Mouse (Mus musculus) naive thymus-derived CD4-positive, alpha-beta T cell, adult 2 months (primary cell): Measurements from ENCODE around the gene Egflam.

Experiments used
- DNase-seq: peaks from one replicate; pipeline ENCODE4 v3.0.0-alpha.2; 2011; ENCODE audit warnings: low read depth

The Egflam gene

DNA sequence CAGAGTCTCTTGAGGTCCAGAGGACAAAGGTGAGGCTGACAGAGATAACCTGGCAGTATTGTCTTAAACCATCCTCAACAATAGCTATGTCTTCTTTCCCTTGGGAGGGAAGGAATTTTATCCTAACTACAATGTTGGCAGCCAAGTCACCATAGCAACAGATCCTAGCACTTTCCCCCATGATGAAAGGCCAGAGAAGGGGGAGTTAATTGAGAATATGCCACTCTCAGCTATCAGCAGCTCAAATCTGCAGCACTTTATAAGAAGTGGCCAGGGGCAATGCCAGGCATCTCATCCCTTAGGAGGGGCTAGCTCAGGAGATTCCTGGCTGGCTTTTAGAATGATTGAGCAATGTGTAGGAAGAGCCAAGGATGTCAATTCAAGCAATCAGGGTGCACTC, 105.3 kb downstream of the Egflam start:
- DNase-seq: no peak

DNA sequence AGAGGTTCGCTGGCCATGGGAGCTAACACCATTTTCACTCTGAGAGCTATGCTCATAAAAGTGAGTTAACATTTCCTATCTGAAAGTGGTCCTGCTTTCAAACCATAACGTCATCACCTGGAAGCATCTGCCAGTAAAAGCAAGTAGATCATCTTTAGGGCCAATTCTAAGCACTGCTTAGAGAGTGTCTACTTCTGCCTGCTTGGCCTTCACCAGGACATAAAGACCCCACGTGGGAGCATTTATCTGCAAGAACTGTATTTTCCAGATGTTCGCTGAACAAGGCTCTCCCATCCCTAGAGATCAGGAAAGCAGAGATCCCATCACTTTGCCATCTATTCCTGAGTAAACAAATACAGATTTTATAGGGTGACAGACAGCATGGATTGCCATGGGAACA, 108.2 kb downstream of the Egflam start:
- no peak for DNase-seq

DNA sequence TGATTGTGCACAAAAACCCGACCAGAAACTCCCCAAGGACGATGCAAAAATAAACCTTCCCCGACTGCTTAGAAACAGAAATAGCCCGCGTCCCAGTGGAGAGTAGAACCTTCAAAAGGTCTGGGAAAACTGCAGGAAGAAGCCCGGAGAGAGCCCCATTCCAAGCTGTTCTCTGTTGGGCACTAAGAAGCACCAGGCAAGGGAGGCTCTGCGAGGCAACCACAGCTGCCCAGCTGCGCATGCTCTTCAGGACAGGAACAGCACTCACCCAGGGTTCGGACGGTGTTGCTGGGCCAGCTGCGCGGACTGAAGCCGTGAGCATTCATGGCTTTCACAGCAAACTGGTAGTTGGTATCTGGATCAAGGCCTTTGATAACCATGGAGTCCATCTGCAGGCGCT, 108.7 kb downstream of the Egflam start:
- DNase-seq: no peak

DNA sequence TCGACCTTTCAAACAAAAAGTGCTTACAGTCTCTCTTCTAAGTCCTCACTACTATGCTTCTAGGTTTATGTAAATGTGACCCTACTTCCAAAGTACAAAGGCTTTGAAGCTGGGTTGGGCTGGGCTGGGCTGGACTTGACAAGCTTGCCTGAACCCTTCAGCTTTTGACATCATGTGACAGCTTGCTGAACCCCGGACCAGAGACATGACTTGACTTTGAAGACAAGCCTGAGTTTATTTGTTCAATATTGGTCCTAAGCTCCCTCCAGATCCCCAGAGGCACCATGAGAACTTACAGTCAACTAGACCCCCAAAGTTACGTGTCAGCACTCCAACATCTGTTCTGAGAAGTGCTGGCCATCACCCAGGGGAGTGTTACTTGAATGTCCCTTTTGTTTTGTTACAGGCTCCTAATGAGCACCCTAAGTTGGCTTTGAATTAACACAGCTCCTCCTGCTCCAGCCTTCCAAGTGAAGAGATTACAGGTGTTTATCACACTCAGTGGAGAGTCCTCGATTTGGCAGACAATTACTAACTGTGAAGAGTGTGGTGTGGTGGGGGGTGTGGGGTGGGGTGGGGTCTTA, 109.3 kb downstream of the Egflam start:
- DNase-seq: no peak

DNA sequence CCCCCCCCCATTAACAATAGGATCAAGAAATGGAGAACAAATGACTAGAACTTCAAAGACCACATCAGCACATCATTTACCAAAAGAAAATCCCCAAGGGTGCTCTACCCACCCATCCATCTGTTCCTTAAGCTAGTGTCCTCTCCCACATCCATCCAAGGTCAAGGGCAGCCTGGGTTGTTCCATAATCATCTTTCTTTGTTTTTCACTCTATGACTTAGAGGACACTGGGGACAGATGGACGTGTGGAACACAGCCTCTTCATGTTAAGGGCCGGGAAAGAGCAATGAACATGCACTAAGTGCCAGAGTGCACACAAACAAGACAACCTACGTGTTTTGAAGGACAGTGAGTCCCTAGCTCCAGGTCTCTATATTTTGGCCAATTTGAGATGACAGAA, 110.3 kb downstream of the Egflam start:
- DNase-seq: no peak

DNA sequence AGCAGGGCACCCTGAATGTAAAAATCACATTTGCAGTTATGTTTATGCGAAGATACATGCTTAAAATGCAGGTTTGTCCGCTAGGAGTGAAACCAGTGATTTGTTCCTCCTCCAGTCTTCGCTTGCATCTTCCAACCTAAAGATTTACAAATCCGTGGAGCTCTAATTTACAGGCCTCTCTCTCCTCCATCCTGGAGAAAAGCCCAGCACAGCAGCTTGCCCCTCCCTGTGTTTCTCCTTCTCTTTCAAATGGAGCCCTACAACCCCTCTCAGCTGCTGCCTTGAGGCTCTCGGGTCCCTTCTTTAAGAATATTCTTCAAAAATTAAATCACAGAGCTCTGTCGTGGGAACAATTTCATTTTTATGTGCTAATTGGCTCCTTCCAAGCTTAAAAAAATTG, 116.6 kb downstream of the Egflam start:
- no peak for DNase-seq

DNA sequence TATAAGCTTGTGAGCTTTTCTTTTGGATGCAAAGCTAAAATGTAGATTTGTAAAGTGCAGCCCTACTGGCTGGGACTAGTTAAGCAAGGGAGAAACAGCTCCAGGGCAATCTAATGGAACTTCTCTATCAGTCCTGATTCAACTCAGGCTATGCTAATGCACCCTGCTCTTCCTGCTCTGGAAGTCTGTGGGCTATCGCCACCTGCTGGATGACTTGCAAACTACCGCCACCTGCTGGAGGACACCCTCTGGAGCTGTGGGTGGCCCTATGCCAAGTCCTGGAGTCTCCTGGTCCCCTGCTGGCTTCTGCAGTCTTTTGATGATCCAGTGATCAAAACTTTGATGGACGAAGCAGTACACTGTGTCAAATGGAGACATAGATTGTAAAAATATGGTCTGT, 134.4 kb downstream of the Egflam start:
- peak; percentile 25 for DNase-seq

DNA sequence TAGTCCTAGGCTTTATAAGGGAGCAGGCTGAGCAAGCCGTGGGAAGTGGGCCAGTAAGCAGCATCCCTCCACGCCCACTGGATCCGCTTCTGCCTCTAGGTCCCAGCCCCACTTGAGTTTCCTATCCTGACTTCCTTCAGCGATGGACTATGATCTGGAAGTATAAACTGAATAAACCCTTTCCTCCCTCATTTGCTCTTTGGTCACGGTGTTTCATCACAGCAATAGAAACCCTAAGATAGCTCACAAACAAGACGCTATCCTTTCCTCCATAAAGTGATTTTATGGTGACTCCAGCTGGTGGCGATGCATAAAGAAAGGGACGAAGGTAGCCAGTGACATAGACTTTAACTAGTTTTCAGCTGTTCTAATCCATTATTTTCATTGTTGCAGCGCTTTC, 134.9 kb downstream of the Egflam start:
- DNase-seq: no peak

DNA sequence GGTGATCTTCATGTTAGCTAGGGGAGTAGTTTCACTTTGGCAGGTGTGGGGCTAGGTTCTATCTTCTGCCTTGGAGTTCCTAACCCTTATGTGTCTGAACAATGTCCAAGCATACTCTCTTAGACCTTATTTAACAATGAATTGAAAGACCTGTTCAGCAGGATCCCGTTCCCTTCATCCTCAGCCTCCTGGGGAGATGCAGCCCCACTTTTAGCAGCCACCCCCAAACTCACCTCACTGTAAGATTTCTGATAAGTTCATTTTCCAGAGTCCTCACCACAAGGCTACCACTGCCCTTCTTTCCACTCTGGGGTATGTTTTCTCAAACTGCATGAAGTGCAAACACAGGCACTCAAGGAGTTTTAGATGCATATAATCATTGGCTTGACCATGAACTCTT, 136.8 kb downstream of the Egflam start:
- DNase-seq: no peak

DNA sequence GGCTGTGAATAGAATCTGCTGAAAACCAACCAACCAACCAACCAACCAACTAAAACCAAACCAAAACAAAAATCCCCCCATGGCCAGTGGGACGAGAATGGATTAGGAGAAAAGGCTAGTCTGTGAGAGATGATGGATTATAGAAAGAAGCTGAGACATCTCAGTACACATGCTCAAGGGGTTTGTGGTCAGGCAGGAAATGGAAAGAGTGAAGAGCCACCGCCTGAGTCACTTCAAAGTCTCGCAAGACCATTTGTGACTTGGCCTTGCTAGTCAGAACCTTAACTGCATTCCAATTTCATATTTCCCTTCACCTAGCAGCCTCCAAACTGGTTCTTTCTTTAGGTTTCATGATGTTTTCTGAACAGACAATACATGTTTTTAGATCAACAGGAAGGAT, 141.6 kb downstream of the Egflam start:
- no peak for DNase-seq

DNA sequence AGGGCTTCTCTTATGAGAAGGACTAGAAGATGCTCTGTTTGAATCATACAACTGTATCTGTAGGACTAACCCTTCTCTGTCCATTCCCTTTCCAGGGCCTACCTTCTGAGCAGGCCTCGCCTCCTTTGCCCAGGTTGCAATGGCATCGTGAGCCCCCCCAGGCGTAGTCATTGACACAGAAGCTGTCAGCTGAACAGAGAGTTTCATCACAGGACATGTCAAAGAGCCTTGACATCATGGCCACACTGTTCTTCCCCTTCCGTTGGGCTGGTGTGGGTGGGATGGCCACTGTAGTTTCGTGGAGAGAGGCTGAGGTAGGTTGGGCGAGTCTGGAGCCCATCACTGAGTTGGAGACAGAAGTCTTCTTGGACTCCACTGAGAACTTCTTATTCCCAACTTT, 144.9 kb downstream of the Egflam start:
- no peak for DNase-seq

DNA sequence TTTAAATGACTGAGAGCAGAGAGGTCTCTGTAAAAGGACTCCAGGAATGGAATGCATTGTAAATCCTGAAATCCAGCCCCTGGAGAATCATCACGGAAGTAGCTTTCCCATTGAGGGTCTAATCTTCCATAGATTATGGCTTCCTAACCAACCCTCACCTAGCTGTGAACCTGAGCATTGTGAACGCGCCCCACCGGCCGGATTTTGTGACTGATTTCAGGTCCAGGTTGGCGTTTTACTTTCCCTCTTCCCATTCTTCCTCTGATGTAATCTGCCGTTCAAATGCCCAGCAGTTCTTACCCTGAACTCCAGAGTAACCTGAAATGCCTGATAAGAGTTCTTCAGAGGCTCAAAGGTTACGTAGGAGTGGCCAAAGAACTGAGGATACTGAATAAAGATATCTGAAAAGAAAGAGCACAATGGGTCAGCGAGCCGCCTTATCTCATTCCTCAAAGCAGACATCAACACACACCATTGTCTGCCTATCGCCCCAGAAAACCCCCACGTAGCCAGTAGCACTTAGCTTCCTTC, 146.0 kb downstream of the Egflam start:
- no peak for DNase-seq

DNA sequence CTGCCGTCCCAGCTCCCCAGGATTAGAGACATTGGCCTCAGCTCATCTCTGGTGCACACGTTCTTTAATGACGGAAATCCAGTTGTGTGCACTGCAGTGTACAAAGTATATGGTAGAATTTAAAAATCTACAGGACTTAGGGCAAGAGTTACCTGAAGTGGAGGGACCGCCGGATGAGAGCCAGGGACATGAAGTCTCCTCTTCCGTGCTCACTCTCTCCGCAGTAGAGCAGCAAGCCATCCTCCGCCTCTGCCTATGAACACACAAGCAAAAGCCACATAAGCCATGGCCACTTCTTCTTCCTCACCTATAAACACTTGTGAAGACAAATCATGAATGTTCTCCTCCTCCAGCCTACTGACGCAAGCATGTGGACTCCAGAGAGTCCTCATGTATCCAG, 147.2 kb downstream of the Egflam start:
- DNase-seq: no peak

DNA sequence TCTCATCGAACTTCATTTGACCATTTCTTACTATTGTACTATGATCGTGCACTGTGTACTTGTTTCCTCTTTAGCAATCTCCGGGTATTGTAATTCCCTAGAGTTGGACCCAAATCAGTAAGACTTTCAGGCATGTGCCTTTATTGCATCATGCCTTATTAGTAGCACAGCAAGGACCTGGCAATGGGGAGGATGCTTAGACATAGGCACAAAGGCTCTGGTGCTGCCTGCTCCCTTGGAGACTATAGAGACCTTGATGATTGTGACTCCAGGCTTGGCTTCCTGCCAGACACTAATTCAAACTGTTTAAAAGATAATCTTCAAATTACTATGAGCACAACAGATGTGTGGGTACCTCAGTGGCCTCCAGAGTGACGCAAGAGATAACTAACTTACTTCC, 149.0 kb downstream of the Egflam start:
- DNase-seq: no peak

DNA sequence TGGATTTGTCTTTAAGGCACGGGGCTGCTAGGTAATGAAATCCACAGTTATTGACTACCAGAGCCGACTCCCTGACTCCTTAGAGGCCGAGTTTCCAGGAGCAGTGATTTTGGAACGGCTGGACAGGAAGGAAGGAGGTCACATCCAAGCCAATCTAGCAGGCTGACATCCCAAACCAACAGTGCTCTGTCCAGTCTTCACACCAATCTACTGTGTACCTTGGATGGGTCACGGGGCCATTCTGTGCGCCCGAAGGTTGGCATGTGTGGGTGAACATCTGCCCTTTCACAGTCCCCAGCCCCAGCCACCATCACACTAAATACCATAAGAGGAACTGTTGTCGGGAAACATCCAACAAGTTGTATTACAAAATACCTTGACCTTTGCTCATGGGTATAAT, 150.9 kb downstream of the Egflam start:
- no peak for DNase-seq

DNA sequence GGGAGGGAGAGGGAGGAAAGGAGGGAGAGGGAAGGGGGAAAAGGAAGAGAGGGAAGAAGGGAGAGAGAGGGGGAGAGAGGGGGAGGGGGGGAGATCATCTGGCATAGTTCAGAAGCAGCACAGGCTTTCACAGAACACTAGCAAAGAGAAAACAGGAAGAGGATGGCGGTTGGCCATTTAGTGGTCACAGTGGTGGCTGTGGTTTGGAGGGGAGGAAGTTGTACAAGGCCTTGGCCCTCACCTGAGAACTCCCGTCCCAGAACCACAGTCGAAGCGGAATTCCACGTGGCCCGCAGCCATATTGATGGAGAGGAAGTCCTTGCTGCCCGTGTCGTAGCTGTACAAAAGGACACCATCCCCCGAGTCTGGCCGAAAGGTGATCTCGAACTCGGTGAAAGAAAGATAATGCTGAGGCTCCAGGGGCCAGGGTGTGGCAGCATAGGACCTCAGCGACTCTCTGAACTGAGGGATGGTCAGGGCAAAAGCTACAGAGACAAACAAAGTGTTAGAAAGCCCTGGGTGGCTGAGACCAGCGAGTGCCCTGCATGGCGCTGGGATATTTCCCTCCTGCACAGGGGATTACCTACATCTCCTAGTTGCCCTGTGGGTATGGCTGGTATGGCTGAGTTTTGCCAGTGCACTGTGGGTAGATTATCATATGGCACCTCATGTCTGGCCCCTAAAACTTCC, 155.9 kb downstream of the Egflam start:
- DNase-seq: no peak

DNA sequence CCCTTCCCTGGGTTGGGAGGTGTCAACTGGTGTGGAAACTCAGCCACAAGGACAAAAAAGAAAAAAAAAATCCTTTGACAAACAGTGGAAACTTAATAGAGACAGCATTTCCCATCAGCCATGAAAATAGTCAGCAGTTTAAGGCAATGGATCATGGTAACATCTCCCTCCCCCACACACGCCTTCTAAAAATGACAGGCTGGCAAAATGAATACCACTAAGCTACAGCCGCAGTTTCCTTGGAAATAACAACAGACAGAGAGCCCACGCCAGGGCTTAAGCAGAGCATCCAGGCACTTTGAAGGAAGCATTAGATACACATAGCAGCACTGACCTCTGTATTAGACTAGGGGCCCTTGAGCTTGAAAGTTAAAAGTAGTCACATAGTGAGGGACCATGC, 157.2 kb downstream of the Egflam start:
- no peak for DNase-seq

DNA sequence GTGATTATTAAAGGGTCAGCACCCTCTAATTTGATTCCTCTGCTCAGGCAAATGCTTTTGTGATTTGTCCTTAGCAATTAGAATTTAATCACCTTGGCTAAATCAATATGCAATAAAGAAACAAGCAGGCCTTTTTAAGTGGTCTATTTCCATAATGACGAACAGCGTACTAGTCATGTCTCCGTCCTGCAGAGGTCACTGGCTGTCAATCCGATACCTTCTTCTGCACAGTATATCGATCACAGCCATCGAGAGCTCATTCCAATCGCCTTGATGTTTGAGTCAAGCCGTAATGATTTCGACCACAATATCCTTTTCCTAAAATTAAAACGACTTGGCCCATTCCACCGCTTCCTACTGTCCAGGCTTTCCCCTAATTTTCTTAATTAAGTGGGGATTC, 158.3 kb downstream of the Egflam start:
- DNase-seq: no peak

DNA sequence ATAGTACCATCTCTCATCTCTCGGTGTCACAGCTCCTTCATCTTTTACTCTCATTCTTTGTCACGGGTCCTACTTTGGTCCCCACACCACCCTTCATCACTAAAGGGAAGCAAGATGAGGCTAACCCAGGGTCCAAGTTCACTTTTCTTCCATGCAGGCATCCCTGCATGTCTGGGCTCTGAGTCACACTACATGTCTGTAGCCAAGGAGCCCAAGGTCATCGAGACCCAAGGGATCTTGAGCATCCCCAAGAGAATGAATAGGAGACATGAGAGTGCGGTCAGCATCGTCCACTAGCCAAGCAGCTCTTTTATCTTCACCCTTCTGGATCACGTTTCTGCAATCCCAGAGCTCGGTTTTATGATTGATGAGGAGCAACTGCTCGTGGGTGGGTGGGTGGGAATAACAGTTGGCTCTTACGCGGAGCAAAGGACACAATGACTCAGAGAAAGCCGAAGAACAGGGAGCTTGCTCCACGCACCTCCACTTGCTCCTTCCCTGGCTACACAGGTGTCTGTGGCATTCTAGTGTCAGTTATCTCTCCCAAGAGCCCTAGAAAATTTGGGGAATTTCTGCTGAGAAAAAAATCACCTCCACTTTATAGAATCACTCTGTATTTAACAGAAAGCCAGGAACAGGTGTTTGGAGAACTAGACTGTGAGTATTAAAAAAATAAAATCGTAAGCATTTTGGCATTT, 164.7 kb downstream of the Egflam start:
- no peak for DNase-seq

DNA sequence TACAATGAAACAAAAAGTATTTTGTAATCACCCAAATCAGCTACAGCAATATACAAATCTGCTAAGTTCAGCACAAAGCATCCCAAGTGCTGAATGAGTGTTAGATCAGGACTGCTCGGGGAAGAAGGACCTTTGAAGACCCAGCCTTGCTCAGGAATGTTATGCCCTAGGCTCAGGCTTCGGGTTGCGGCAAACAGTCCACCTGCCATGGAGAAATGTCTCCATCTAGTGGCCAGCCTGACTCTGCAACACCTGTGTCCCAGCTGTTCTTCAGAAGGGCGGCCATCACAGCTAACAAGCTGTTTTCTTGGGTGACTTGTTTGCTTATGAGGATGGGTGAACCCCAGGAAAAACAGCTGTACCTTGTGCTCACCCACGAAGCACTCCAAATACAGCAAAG, 172.0 kb downstream of the Egflam start:
- peak; percentile 49 for DNase-seq

DNA sequence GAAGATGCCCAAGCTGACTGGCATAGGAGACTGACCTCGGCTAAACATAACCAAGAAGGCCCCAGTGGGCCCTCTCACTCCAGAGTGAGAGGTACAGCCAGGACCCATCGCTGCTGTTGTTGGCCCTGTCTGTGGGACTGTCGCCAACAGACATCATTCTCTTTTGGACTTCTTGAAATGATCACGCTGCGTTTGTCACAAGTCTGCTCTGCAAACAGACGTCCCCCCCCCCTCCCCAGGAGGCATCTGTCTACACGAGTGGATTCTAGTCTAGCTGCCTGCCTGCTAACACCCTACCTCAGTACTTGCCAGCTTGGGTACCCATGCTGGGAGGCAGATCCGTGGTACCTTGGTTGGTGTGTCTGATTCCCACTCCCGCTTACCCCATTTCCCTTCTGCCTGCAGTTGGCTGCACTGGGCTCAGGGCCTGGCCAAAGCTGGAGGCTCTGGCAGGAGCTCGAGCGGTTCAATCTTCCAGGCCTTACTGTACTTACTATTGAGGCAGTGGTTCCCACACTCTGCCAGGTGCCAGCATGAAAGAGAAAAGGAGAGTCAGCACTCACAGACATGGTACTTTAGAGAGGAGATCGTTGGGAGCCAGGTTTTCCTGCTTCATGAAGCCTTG, 173.9 kb downstream of the Egflam start:
- no peak for DNase-seq

DNA sequence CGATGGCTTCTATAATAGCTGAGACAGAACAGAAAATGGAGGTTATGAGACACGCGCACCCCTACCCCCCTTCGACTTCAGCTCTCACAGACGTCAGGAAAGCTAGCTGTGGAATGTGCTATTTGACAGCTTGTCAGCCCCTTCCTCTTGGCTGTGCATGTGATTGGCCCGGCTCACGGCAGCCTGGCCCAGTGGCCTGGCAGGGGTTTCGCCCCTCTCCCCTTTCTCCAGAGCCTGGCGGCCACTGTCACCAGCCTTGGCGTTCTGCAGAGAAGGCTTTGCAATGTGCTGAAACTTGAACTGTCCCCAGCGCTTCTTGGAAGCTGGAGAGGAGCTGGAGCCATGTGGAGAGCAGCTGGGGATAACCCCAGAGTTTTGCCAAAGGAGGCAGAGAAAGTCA, 175.4 kb downstream of the Egflam start:
- DNase-seq: no peak

DNA sequence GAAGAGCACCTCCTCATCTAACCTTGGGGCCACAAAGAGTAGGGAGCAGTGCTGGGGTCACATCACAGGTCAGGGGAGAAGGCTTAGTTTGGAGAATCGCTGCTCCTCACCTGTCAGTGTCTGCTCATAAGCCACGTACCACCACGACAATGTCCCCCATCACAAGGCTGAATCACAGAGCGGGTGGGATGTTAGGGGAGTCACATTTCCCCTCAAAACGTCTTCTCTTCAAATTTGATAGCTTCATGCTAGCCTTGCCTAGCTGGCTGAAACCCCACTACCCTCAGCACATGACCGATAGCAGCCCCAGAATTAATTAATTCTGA, 181.0 kb downstream of the Egflam start:
- no peak for DNase-seq
